16 mouse cellular contexts compared by ENCODE assay signal in genomic region chr5:144897881-144898280, GRCm38 (mm10).
DNase-seq lines count a peak whose midpoint lies in the region; ATAC-seq and TF ChIP-seq lines count a peak whose summit lies in the region.
"Had no signal": no experiment of that assay in that cellular context is flagged by ENCODE, and none has a peak within 500 bp of the region (broad histone marks: within the 10 kb centered on the region; RNA-seq: fewer than 3 reads in every experiment).

No protein-coding gene starts in this region.

- TF ChIP-seq POLR2A in cerebellum, adult 2 months (IDR thresholded peaks at IDR 0.05; ENCODE audit: borderline replicate concordance, insufficient read depth, low read length) = no peak

- DNase-seq in heart, postnatal 14 days = no peak
- DNase-seq in embryonic facial prominence, embryonic 14.5 days (ENCODE audit: low spot score) = peak; percentile 43
- DNase-seq in midbrain, embryonic 14.5 days = peak; percentile 21
- no peak for DNase-seq in cerebellum, adult 2 months
- no peak for DNase-seq in lung, postnatal 25 days (ENCODE audit: low spot score)
- DNase-seq: cerebellum, postnatal 25 days; kidney, postnatal 14 days; lung, embryonic 14.5 days; thymus, postnatal 36 days had no signal

- H3K27ac ChIP-seq in heart, embryonic 12.5 days (ENCODE audit: poor library complexity, severe bottlenecking) = peak overlapping the region; percentile 76; the same call in 1 of the 2 replicates
- 0 out of 2 replicates have a peak overlapping the region, but pooled peaks have one; percentile 16 for H3K27ac ChIP-seq in midbrain, embryonic 12.5 days (replicated peaks)
- H3K27ac ChIP-seq in midbrain, embryonic 15.5 days = no peak overlapping the region
- H3K27ac ChIP-seq in embryonic facial prominence, embryonic 14.5 days (replicated peaks; ENCODE audit: low read depth, low read length) = no peak overlapping the region
- no peak overlapping the region for H3K27ac ChIP-seq in midbrain, embryonic 14.5 days (replicated peaks; ENCODE audit: low read depth, low read length)
- H3K27ac ChIP-seq in cerebellum, adult 2 months (ENCODE audit: insufficient read depth, low read length) = no peak overlapping the region
- H3K27ac ChIP-seq: intestine, embryonic 15.5 days had no signal

- no peaks in the 10 kb centered on the region for H3K27me3 ChIP-seq in heart, embryonic 12.5 days (replicated peaks)
- no peaks in the 10 kb centered on the region for H3K27me3 ChIP-seq in midbrain, embryonic 12.5 days
- H3K27me3 ChIP-seq in midbrain, embryonic 15.5 days (replicated peaks) = no peaks in the 10 kb centered on the region
- H3K27me3 ChIP-seq in embryonic facial prominence, embryonic 14.5 days (replicated peaks; ENCODE audit: control insufficient read depth, insufficient read depth, low read length) = no peaks in the 10 kb centered on the region
- H3K27me3 ChIP-seq in midbrain, embryonic 14.5 days (ENCODE audit: control insufficient read depth, insufficient read depth, low read length) = no peaks in the 10 kb centered on the region
- H3K27me3 ChIP-seq in cerebellum, adult 2 months (ENCODE audit: control insufficient read depth, insufficient read depth, low read length) = no peaks in the 10 kb centered on the region
- H3K27me3 ChIP-seq: CH12.LX; embryonic facial prominence, embryonic 15.5 days; intestine, embryonic 15.5 days had no signal

- no peak for TF ChIP-seq CTCF in cerebellum, adult 2 months (IDR thresholded peaks at IDR 0.05; ENCODE audit: borderline replicate concordance, insufficient read depth, low read depth, low read length)

- H3K9ac ChIP-seq in heart, embryonic 12.5 days = 0 out of 2 replicates have a peak overlapping the region, but pooled peaks have one; percentile 6
- no peak overlapping the region for H3K9ac ChIP-seq in midbrain, embryonic 12.5 days (replicated peaks)
- no peak overlapping the region for H3K9ac ChIP-seq in midbrain, embryonic 15.5 days
- no peak overlapping the region for H3K9ac ChIP-seq in embryonic facial prominence, embryonic 14.5 days (ENCODE audit: low read depth, low read length)
- no peak overlapping the region for H3K9ac ChIP-seq in midbrain, embryonic 14.5 days (replicated peaks; ENCODE audit: low read length)
- H3K9ac ChIP-seq: embryonic facial prominence, embryonic 15.5 days; intestine, embryonic 15.5 days; lung, embryonic 14.5 days had no signal

- WGBS in heart, embryonic 12.5 days = 52% methylated on average over 7 of the region's 7 CpGs
- 9% methylated on average over 7 of the region's 7 CpGs for WGBS in midbrain, embryonic 12.5 days
- 13% methylated on average over 7 of the region's 7 CpGs for WGBS in midbrain, embryonic 15.5 days
- WGBS in embryonic facial prominence, embryonic 14.5 days = 53% methylated on average over 7 of the region's 7 CpGs
- 11% methylated on average over 7 of the region's 7 CpGs for WGBS in midbrain, embryonic 14.5 days
- WGBS in cerebellum, adult 2 months = 59% methylated on average over 7 of the region's 7 CpGs

- H3K36me3 ChIP-seq in heart, embryonic 12.5 days = peaks cover 54% of the 10 kb centered on the region
- H3K36me3 ChIP-seq in midbrain, embryonic 12.5 days = peaks cover 48% of the 10 kb centered on the region
- H3K36me3 ChIP-seq in midbrain, embryonic 15.5 days (replicated peaks) = peaks cover 17% of the 10 kb centered on the region; the same call in 1 of the 2 replicates
- peaks cover 55% of the 10 kb centered on the region for H3K36me3 ChIP-seq in embryonic facial prominence, embryonic 14.5 days (ENCODE audit: control insufficient read depth, insufficient read depth, low read length)
- H3K36me3 ChIP-seq in midbrain, embryonic 14.5 days (ENCODE audit: control insufficient read depth, insufficient read depth, low read length) = peaks cover 42% of the 10 kb centered on the region

- intact Hi-C loops in heart, postnatal 14 days (cut with DNase I) = no loop called here

- no peak overlapping the region for H3K4me3 ChIP-seq in heart, embryonic 12.5 days
- no peak overlapping the region for H3K4me3 ChIP-seq in midbrain, embryonic 12.5 days
- H3K4me3 ChIP-seq in midbrain, embryonic 15.5 days = no peak overlapping the region
- H3K4me3 ChIP-seq in embryonic facial prominence, embryonic 14.5 days (ENCODE audit: low read depth, low read length) = no peak overlapping the region
- no peak overlapping the region for H3K4me3 ChIP-seq in midbrain, embryonic 14.5 days (replicated peaks; ENCODE audit: low read depth, low read length)
- H3K4me3 ChIP-seq in cerebellum, adult 2 months (replicated peaks; ENCODE audit: insufficient read depth, low read depth, low read length) = no peak overlapping the region
- H3K4me3 ChIP-seq: embryonic facial prominence, embryonic 15.5 days; intestine, embryonic 15.5 days had no signal

- H3K4me1 ChIP-seq in heart, embryonic 12.5 days (replicated peaks) = peaks cover 49% of the 10 kb centered on the region
- H3K4me1 ChIP-seq in midbrain, embryonic 12.5 days = peaks cover 21% of the 10 kb centered on the region
- no peaks in the 10 kb centered on the region; the same call in 1 of the 2 replicates for H3K4me1 ChIP-seq in midbrain, embryonic 15.5 days
- peaks cover 7% of the 10 kb centered on the region for H3K4me1 ChIP-seq in embryonic facial prominence, embryonic 14.5 days (ENCODE audit: control insufficient read depth, insufficient read depth, low read length)
- H3K4me1 ChIP-seq in midbrain, embryonic 14.5 days (ENCODE audit: control insufficient read depth, insufficient read depth, low read length) = 0 out of 2 replicates have a peak, but pooled peaks cover 3% of the 10 kb centered on the region
- H3K4me1 ChIP-seq in cerebellum, adult 2 months (ENCODE audit: control insufficient read depth, insufficient read depth, low read length) = no peaks in the 10 kb centered on the region

- H3K9me3 ChIP-seq in heart, embryonic 12.5 days (replicated peaks) = no peaks in the 10 kb centered on the region
- H3K9me3 ChIP-seq in midbrain, embryonic 12.5 days = no peaks in the 10 kb centered on the region
- H3K9me3 ChIP-seq in midbrain, embryonic 15.5 days = no peaks in the 10 kb centered on the region
- H3K9me3 ChIP-seq in embryonic facial prominence, embryonic 14.5 days (ENCODE audit: control insufficient read depth, low read length) = no peaks in the 10 kb centered on the region
- no peaks in the 10 kb centered on the region for H3K9me3 ChIP-seq in midbrain, embryonic 14.5 days (ENCODE audit: control insufficient read depth, low read length)
- H3K9me3 ChIP-seq: embryonic facial prominence, embryonic 15.5 days; intestine, embryonic 15.5 days had no signal

- peak overlapping the region; percentile 6; the same call in 1 of the 2 replicates for H3K4me2 ChIP-seq in heart, embryonic 12.5 days
- H3K4me2 ChIP-seq in midbrain, embryonic 12.5 days (replicated peaks) = no peak overlapping the region
- H3K4me2 ChIP-seq in midbrain, embryonic 15.5 days = no peak overlapping the region
- no peak overlapping the region for H3K4me2 ChIP-seq in embryonic facial prominence, embryonic 14.5 days (ENCODE audit: low read depth, low read length)
- no peak overlapping the region for H3K4me2 ChIP-seq in midbrain, embryonic 14.5 days (ENCODE audit: low read length)
- H3K4me2 ChIP-seq: embryonic facial prominence, embryonic 15.5 days; intestine, embryonic 15.5 days; lung, embryonic 14.5 days had no signal

- ATAC-seq in heart, embryonic 12.5 days (ENCODE audit: insufficient number of reproducible peaks, low FRiP score) = no peak
- ATAC-seq in midbrain, embryonic 12.5 days (ENCODE audit: low FRiP score, low read depth) = peak; percentile 78; the same call in 1 of the 2 replicates
- ATAC-seq in midbrain, embryonic 15.5 days (replicated peaks) = no peak
- peak; percentile 51; the same call in 1 of the 2 replicates for ATAC-seq in embryonic facial prominence, embryonic 14.5 days (ENCODE audit: low read depth)
- ATAC-seq in midbrain, embryonic 14.5 days (ENCODE audit: low FRiP score, low TSS enrichment) = no peak
- ATAC-seq: activated CD4-positive, CD25-positive, alpha-beta regulatory T cell, adult 4 months; intestine, embryonic 15.5 days had no signal

Comparison
In these comparisons a context has a peak if more than half of its experiments do, and no peak if none do; other contexts are left out.
1. ATAC-seq: peak in midbrain, embryonic 12.5 days (single experiment) and embryonic facial prominence, embryonic 14.5 days (single experiment); none in heart, embryonic 12.5 days (single experiment), midbrain, embryonic 15.5 days (single experiment) and midbrain, embryonic 14.5 days (single experiment).
2. H3K27ac ChIP-seq: peak in heart, embryonic 12.5 days (single experiment) and midbrain, embryonic 12.5 days (single experiment); none in midbrain, embryonic 15.5 days (single experiment), embryonic facial prominence, embryonic 14.5 days (single experiment), midbrain, embryonic 14.5 days (single experiment) and cerebellum, adult 2 months (single experiment).
3. DNase-seq: peak in embryonic facial prominence, embryonic 14.5 days (single experiment) and midbrain, embryonic 14.5 days (single experiment); none in heart, postnatal 14 days (0 of 2), cerebellum, adult 2 months (0 of 2) and lung, postnatal 25 days (single experiment).